Mouse (Mus musculus) myocyte (in vitro differentiated cells): ENCODE results near the gene Gtf3c1.

Experiments used
- CEBPB ChIP-seq: IDR thresholded peaks from 2 replicates; pipeline ENCODE4 v1.6.1; 2011; ENCODE audit warnings: mild to moderate bottlenecking, moderate library complexity; ENCODE audit not compliant: poor library complexity, insufficient read depth, severe bottlenecking
- E2F4 ChIP-seq: IDR thresholded peaks from one replicate; pipeline ENCODE4 v1.6.1; 2011; ENCODE audit warnings: mild to moderate bottlenecking, control low read depth, moderate library complexity; ENCODE audit not compliant: insufficient read depth
- MAX ChIP-seq: IDR thresholded peaks from one replicate; pipeline ENCODE4 v1.6.1; 2011; ENCODE audit warnings: low read depth, mild to moderate bottlenecking, control low read depth
- MYOD1 ChIP-seq, 3 experiments: IDR thresholded peaks; one replicate each; pipeline ENCODE4 v1.6.1; 2011; ENCODE audit warnings: control low read depth in 2 of 3, low read depth in 2 of 3, mild to moderate bottlenecking in 2 of 3, moderate library complexity in 1 of 3; ENCODE audit not compliant: insufficient read length in 2 of 3, control insufficient read depth in 1 of 3
- MYOG ChIP-seq, 3 experiments: IDR thresholded peaks; one replicate each; pipeline ENCODE4 v1.6.1; 2011; ENCODE audit warnings: control low read depth in 2 of 3, low read depth in 2 of 3, mild to moderate bottlenecking in 2 of 3; ENCODE audit not compliant: insufficient read length in 2 of 3, control insufficient read depth in 1 of 3, insufficient read depth in 1 of 3
- POLR2A ChIP-seq: IDR thresholded peaks from one replicate; pipeline ENCODE4 v1.6.1; 2011; ENCODE audit warnings: low read depth, mild to moderate bottlenecking, control low read depth, moderate library complexity; ENCODE audit not compliant: insufficient read length
- POLR2AphosphoS2 ChIP-seq: IDR thresholded peaks from one replicate; pipeline ENCODE4 v1.6.1; 2011; ENCODE audit warnings: low read depth, control low read depth; ENCODE audit not compliant: insufficient read length
- TCF12 ChIP-seq: IDR thresholded peaks from one replicate; pipeline ENCODE4 v1.6.1; 2011; ENCODE audit warnings: mild to moderate bottlenecking, control low read depth; ENCODE audit not compliant: poor library complexity, insufficient read depth, severe bottlenecking
- TCF3 ChIP-seq: IDR thresholded peaks from one replicate; pipeline ENCODE4 v1.6.1; 2011; ENCODE audit warnings: low read depth, control low read depth; ENCODE audit not compliant: insufficient read length
- USF1 ChIP-seq: IDR thresholded peaks from one replicate; pipeline ENCODE4 v1.6.1; 2011; ENCODE audit warnings: low read depth, mild to moderate bottlenecking, control low read depth, moderate library complexity

DNA sequence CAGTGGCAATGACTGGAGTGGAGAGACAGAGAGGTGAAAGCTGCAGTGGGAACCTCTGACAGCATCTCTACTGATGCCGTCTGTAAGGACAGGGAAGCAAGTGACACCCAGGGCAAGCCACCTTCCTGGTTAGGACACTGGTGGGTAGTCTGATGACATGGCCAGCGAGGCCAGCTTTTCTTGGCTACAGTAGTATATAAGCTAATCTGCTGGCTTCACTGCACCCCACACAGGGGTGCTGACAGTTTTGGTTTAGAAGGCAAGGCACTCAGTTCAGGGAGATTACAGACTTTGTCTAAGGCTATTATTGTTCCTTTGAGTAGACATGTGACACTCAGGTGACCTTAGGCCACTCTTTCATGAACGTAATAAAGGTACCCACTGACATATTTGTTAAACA lies 43.9 kb downstream of the Gtf3c1 start:
- TF ChIP-seq POLR2AphosphoS2 (no peak), MAX (no peak), POLR2A (no peak), MYOG (IDR thresholded peaks at IDR 0.05; ENCODE audit: control insufficient read depth in 1 of 3, insufficient read depth in 1 of 3, insufficient read length in 2 of 3, low read depth in 2 of 3) (no peak), CEBPB (no peak), USF1 (no peak), TCF12 (no peak), MYOD1 (IDR thresholded peaks at IDR 0.05; ENCODE audit: control insufficient read depth in 1 of 3, insufficient read length in 2 of 3, low read depth in 2 of 3) (no peak), TCF3 (no peak), E2F4 (no peak)
